Mouse (Mus musculus): ENCODE results near the gene Slc35f5.

The Slc35f5 gene

GRCm38 (mm10) chr1:125560259-125561192, at the start of gene Slc35f5:
Gene Slc35f5 (plus strand): TSS chr1:125560595.
- peak; percentile 99 for DNase-seq

GRCm38 (mm10) chr1:125514706-125515105, 45.7 kb upstream of the Slc35f5 start:
- DNase-seq: no peak

GRCm38 (mm10) chr1:125516910-125517659, 43.3 kb upstream of the Slc35f5 start:
- no peak for DNase-seq

GRCm38 (mm10) chr1:125519107-125519611, 41.2 kb upstream of the Slc35f5 start:
- peak; percentile 87 for DNase-seq

GRCm38 (mm10) chr1:125525965-125526665, 34.3 kb upstream of the Slc35f5 start:
- peak; percentile 19 for DNase-seq

GRCm38 (mm10) chr1:125526666-125527004, 33.8 kb upstream of the Slc35f5 start:
- DNase-seq: no peak

GRCm38 (mm10) chr1:125527364-125527763, 33.0 kb upstream of the Slc35f5 start:
- no peak for DNase-seq

GRCm38 (mm10) chr1:125533180-125533912, 27.0 kb upstream of the Slc35f5 start:
- DNase-seq: peak; percentile 80

- DNase-seq: no peak
Measured at GRCm38 (mm10) chr1:125537131-125537530, 23.3 kb upstream of the Slc35f5 start.

- no peak for DNase-seq
Measured at GRCm38 (mm10) chr1:125537776-125538175, 22.6 kb upstream of the Slc35f5 start.

- no peak for DNase-seq
Measured at GRCm38 (mm10) chr1:125539312-125539711, 21.1 kb upstream of the Slc35f5 start.

- DNase-seq: peak; percentile 36
Measured at GRCm38 (mm10) chr1:125542008-125542999, 18.1 kb upstream of the Slc35f5 start.

- DNase-seq: no peak
Measured at GRCm38 (mm10) chr1:125549872-125550271, 10.5 kb upstream of the Slc35f5 start.

GRCm38 (mm10) chr1:125550359-125550758, 10.0 kb upstream of the Slc35f5 start:
- no peak for DNase-seq

GRCm38 (mm10) chr1:125551564-125551963, 8.8 kb upstream of the Slc35f5 start:
- DNase-seq: no peak

GRCm38 (mm10) chr1:125559261-125559660, 1.1 kb upstream of the Slc35f5 start:
- DNase-seq: no peak

- no peak for DNase-seq
Measured at GRCm38 (mm10) chr1:125559721-125560120, 674 bp upstream of the Slc35f5 start.

- DNase-seq: no peak
Measured at GRCm38 (mm10) chr1:125561206-125561605, 811 bp downstream of the Slc35f5 start.

- DNase-seq: peak; percentile 14
Measured at GRCm38 (mm10) chr1:125561841-125562240, 1.4 kb downstream of the Slc35f5 start.

GRCm38 (mm10) chr1:125568126-125568525, 7.7 kb downstream of the Slc35f5 start:
- DNase-seq: no peak

- DNase-seq: no peak
Measured at GRCm38 (mm10) chr1:125574219-125574618, 13.8 kb downstream of the Slc35f5 start.

All from kidney, adult 9 months (tissue).